ENCODE assay signal across 17 mouse cellular contexts in genomic region chr1:105904737-105905136, GRCm38 (mm10).
A peak's percentile ranks its signal among the peaks of the same experiment; 100 is the strongest.
DNase-seq lines count a peak whose midpoint lies in the region; ATAC-seq and TF ChIP-seq lines count a peak whose summit lies in the region.
"Had no signal": no experiment of that assay in that cellular context is flagged by ENCODE, and none has a peak within 500 bp of the region (broad histone marks: within the 10 kb centered on the region; RNA-seq: fewer than 3 reads in every experiment).

No protein-coding gene starts in this region.

- H3K4me1 ChIP-seq in heart, postnatal 0 days (ENCODE audit: control insufficient read depth, insufficient read depth): peaks cover 23% of the 10 kb centered on the region
- H3K4me1 ChIP-seq in midbrain, postnatal 0 days (ENCODE audit: insufficient read depth, low read length): peaks cover 4% of the 10 kb centered on the region; the same call in 1 of the 2 replicates
- peaks cover 11% of the 10 kb centered on the region; the same call in 1 of the 2 replicates for H3K4me1 ChIP-seq in midbrain, embryonic 15.5 days
- no peaks in the 10 kb centered on the region; the same call in 1 of the 2 replicates for H3K4me1 ChIP-seq in small intestine, adult 2 months (ENCODE audit: control insufficient read depth, insufficient read depth, insufficient read length, low read length)
- H3K4me1 ChIP-seq: lung, embryonic 15.5 days had no signal

- H3K9me3 ChIP-seq in heart, postnatal 0 days (replicated peaks; ENCODE audit: control insufficient read depth, low read length): no peaks in the 10 kb centered on the region
- H3K9me3 ChIP-seq in midbrain, postnatal 0 days (ENCODE audit: low read length): no peaks in the 10 kb centered on the region
- no peaks in the 10 kb centered on the region for H3K9me3 ChIP-seq in midbrain, embryonic 15.5 days
- H3K9me3 ChIP-seq: heart, embryonic 10.5 days; hindbrain, embryonic 12.5 days; lung, embryonic 15.5 days had no signal

- POLR2A ChIA-PET in Patski (lab: Charles Lee): interaction anchor here (0.9 kb wide), 1 partner anchor 10 kb away, joined by 4 read pairs; no protein-coding TSS in a partner anchor

- in situ Hi-C loops in Patski (cut with MboI; ENCODE audit: low pct_unique_long_range_greater_than_20kb): no loop called here

- CTCF ChIA-PET in Patski (lab: Charles Lee): interaction anchor here (0.9 to 1.2 kb wide), 3 partner anchors 13 to 89 kb away, joined by 3 to 4 read pairs (median 3); no protein-coding TSS in a partner anchor

- TF ChIP-seq CTCF in heart, postnatal 0 days (IDR thresholded peaks at IDR 0.05; ENCODE audit: low read depth): peak; percentile 25; the same call in 1 of the 2 replicates
- peak; percentile 44 for TF ChIP-seq CTCF in midbrain, postnatal 0 days (IDR thresholded peaks at IDR 0.05)
- TF ChIP-seq CTCF in Patski (IDR thresholded peaks at IDR 0.05): peak; percentile 60
- peak; percentile 29; the same call in 1 of the 2 replicates for TF ChIP-seq CTCF in small intestine, adult 2 months (IDR thresholded peaks at IDR 0.05; ENCODE audit: extremely low read depth, insufficient read length, insufficient replicate concordance, low read depth, low read length)

- H3K27me3 ChIP-seq in heart, postnatal 0 days (ENCODE audit: control insufficient read depth, insufficient read depth, low read length): no peaks in the 10 kb centered on the region
- H3K27me3 ChIP-seq in midbrain, postnatal 0 days (ENCODE audit: insufficient read depth, low read length): no peaks in the 10 kb centered on the region
- no peaks in the 10 kb centered on the region for H3K27me3 ChIP-seq in midbrain, embryonic 15.5 days (replicated peaks)
- H3K27me3 ChIP-seq in Patski: no peaks in the 10 kb centered on the region
- H3K27me3 ChIP-seq in small intestine, adult 2 months (ENCODE audit: control insufficient read depth, insufficient read depth, low read length): no peaks in the 10 kb centered on the region
- H3K27me3 ChIP-seq: hindbrain, embryonic 12.5 days; lung, embryonic 15.5 days had no signal

- TF ChIP-seq EP300 in heart, postnatal 0 days (IDR thresholded peaks at IDR 0.05; ENCODE audit: low read depth): no peak

- TF ChIP-seq POLR2A in small intestine, adult 2 months (IDR thresholded peaks at IDR 0.05; ENCODE audit: low read depth, low read length): no peak

- H3K27ac ChIP-seq in heart, postnatal 0 days (ENCODE audit: low read depth): no peak overlapping the region
- no peak overlapping the region for H3K27ac ChIP-seq in midbrain, postnatal 0 days (ENCODE audit: low read depth, low read length)
- no peak overlapping the region for H3K27ac ChIP-seq in midbrain, embryonic 15.5 days
- H3K27ac ChIP-seq in small intestine, adult 2 months (ENCODE audit: insufficient read depth, low read depth, low read length): no peak overlapping the region
- H3K27ac ChIP-seq: heart, embryonic 10.5 days; hindbrain, embryonic 12.5 days; lung, embryonic 15.5 days had no signal

- H3K9ac ChIP-seq in heart, postnatal 0 days (replicated peaks; ENCODE audit: low read depth, low read length): no peak overlapping the region
- no peak overlapping the region for H3K9ac ChIP-seq in midbrain, postnatal 0 days (replicated peaks; ENCODE audit: low read length, poor library complexity, severe bottlenecking)
- no peak overlapping the region for H3K9ac ChIP-seq in midbrain, embryonic 15.5 days
- H3K9ac ChIP-seq: hindbrain, embryonic 12.5 days; lung, embryonic 15.5 days had no signal

- no peak overlapping the region for H3K4me2 ChIP-seq in heart, postnatal 0 days (ENCODE audit: low read depth, low read length)
- no peak overlapping the region for H3K4me2 ChIP-seq in midbrain, postnatal 0 days (ENCODE audit: low read depth, low read length, poor library complexity, severe bottlenecking)
- no peak overlapping the region for H3K4me2 ChIP-seq in midbrain, embryonic 15.5 days
- H3K4me2 ChIP-seq: hindbrain, embryonic 12.5 days; lung, embryonic 15.5 days had no signal

- DNase-seq in heart, postnatal 0 days (ENCODE audit: low spot score): no peak
- DNase-seq in heart, postnatal 14 days: no peak
- DNase-seq in midbrain, postnatal 0 days (ENCODE audit: low spot score): no peak
- DNase-seq in Patski (ENCODE audit: low read depth, low spot score): no peak
- DNase-seq in adrenal gland, postnatal 10 days: no peak
- DNase-seq: adrenal gland, adult 8-10 months; cerebellum, adult 8-10 months; kidney, postnatal 36 days; midbrain, embryonic 14.5 days; right cerebral cortex, postnatal 4 days had no signal

- no peaks in the 10 kb centered on the region for H3K36me3 ChIP-seq in heart, postnatal 0 days (replicated peaks; ENCODE audit: control insufficient read depth, insufficient read depth, low read length)
- H3K36me3 ChIP-seq in midbrain, postnatal 0 days (ENCODE audit: insufficient read depth, low read length): no peaks in the 10 kb centered on the region
- no peaks in the 10 kb centered on the region for H3K36me3 ChIP-seq in midbrain, embryonic 15.5 days (replicated peaks)
- H3K36me3 ChIP-seq in small intestine, adult 2 months (ENCODE audit: control insufficient read depth, insufficient read depth, low read length): no peaks in the 10 kb centered on the region
- H3K36me3 ChIP-seq: heart, embryonic 10.5 days; hindbrain, embryonic 12.5 days; lung, embryonic 15.5 days had no signal

- no peak overlapping the region for H3K4me3 ChIP-seq in heart, postnatal 0 days (ENCODE audit: low read depth, low read length)
- no peak overlapping the region for H3K4me3 ChIP-seq in midbrain, postnatal 0 days (ENCODE audit: low read depth, low read length)
- no peak overlapping the region for H3K4me3 ChIP-seq in midbrain, embryonic 15.5 days
- H3K4me3 ChIP-seq in small intestine, adult 2 months (ENCODE audit: low read depth, low read length): no peak overlapping the region
- H3K4me3 ChIP-seq: heart, embryonic 10.5 days; hindbrain, embryonic 12.5 days; lung, embryonic 15.5 days had no signal

- 96% methylated on average over 3 of the region's 3 CpGs for WGBS in heart, postnatal 0 days
- WGBS in midbrain, postnatal 0 days: 90% methylated on average over 3 of the region's 3 CpGs
- 95% methylated on average over 3 of the region's 3 CpGs for WGBS in midbrain, embryonic 15.5 days
- WGBS in small intestine, adult 2 months: 90% methylated on average over 3 of the region's 3 CpGs

- intact Hi-C loops in heart, postnatal 14 days (cut with DNase I): loop anchor here (5.0 kb wide), 2 partner anchors 43 to 133 kb away; no protein-coding TSS in a partner anchor

- ATAC-seq in heart, postnatal 0 days (ENCODE audit: insufficient read depth, low read depth): no peak
- ATAC-seq in midbrain, postnatal 0 days (ENCODE audit: low FRiP score): no peak
- ATAC-seq in midbrain, embryonic 15.5 days (replicated peaks): no peak
- no peak for ATAC-seq in Patski
- ATAC-seq in inflammation-experienced regulatory T-cells, adult 6 months: no peak
- ATAC-seq: forebrain, embryonic 16.5 days had no signal
